Mouse (Mus musculus) CD4-positive, CD25-positive, alpha-beta regulatory T cell, adult 4 months (primary cell): ENCODE measurements around the gene Gjd3. TPM values are rescaled to one million over a fixed set of nuclear protein-coding genes. Genes with fewer than 3 reads are reported as not detected.
A peak's percentile ranks its signal among the peaks of the same experiment; 100 is the strongest.

Source experiments
- ATAC-seq: one replicate; pipeline ENCODE4 v1.8.0; 2017
- polyA plus RNA-seq, 2 experiments: library from polyadenylated mRNA; unstranded; fragments of 100-300 nt; shearing (Covaris generic); gene quantifications; one replicate each; pipeline ENCODE4 v1.2.1; 2017

Gjd3 gene
- polyA plus RNA-seq, 2 experiments from 2014 or later, result not detected

DNA sequence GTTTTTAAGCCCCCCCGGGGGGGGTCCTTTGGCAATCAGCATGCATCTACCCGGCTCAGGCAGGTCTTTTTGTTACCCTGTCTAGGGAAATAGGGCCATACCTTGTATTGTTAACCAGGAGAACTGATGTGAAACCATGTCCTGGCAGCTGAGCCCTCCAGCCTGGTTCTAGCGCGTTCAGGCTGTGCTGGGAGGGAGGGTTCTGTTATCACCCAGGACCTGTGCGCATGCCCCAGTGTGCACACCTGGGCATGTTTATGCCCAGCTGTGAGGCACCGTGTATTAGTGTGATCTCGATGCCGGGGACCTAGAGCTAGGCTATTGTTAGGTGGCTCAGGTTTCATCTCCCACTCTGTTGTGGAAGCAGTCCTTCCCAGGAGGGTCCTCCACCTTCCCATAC is 21.1 kb downstream of the Gjd3 start:
- no peak for ATAC-seq

DNA sequence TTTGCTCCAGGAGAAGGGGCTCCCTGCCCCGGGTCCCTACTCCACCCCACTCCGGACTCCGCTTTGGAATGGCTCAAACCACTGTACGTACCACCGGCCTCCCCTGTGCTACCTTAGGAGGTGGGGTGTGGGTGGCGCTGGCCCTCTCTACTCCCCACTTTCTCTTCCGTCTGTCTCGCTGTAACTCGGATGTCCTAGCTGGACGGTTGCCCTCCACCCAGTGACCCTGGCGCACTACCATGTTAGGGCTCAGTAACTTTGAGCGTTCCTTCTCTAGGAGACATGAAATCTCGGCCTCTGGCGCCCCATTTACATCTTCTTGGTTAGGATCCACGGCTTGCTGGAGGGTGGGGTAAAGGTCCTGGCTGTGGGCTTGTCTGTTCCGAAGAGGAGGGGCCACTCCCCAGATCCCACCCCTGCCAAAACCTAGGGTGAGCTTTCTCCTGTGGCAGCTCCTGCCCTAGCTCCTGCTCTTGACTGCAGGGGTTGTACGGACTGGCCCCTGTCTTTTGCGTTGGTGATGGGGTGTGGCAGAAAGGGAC is 21.7 kb downstream of the Gjd3 start:
- ATAC-seq, result no peak

DNA sequence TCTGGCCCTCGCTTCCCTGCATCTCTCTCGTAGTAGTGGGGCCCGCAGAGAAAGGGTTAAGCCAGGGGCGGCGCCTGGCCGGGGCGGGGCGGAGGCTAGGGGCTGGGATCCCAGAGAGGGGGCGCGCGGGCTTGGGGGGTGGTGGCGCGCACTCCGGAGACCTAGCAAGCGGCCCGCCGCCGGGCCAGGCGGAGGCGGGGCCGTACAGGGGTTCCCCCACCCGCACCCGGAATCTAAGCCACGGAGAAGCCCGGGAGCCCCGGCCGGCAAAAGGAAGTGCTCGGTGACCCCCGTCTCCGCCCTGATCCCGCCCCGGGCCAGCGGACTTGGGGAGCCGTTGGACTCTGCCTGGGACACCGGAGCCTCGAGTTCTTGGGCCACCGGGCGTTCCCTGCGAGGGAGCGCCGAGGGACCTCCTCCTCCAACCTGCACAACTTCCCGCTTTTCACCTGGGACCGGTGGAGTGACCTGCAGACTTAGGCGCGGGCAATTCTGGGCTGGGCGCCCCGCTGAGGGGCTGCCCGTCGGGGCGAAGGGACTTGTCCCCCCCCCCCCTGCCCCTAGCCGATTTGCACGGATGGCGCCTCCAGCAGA is 22.4 kb downstream of the Gjd3 start:
- peak; percentile 16 for ATAC-seq

DNA sequence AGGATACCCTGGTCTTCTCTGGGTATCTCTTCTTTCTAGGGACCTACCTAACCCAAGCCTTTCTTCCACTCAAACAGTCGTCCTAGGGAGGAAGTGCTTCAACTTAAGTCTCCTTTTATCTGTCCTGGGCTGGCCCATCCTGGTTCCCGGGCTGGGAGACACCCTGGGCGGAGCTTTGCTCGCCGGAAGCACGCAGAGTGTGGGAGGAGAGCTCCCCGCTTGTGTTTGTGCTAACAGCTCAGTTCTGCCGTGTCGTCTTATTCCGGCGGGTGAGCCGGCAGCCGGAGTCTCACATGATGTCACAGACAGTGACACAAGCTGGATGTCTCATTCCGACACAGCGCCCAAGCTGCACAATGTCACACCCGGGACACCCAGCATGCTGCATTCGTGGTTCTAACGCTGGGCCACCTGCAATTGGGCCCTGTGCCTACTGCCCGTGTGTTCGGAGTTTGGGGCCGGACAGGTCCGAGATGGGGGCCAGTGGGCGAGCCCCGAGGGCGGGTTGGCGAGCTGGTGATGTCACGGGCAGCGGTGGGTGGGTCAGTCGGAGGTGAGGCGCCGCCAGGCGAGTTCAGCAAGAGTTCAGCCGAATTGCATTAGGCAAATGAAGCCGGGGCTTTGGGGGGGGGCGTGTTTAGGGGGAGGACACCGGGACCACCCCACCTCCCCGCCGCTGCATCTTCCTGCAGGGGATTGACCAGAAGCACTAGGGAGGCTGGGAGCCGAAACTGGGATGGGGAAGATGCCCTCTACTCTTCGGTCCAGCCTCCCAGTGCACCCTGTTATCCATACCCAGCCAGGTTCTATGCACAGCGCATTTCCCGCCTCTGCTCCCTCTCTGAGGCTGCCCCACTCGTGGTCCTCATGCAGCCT is 23.1 kb downstream of the Gjd3 start:
- ATAC-seq, result peak; percentile 85

- no peak for ATAC-seq
Observed at GRCm38 (mm10) chr11:98956340-98956739, 26.5 kb downstream of the Gjd3 start.

- no peak for ATAC-seq
Observed at GRCm38 (mm10) chr11:98955707-98956235, 27.0 kb downstream of the Gjd3 start.

- no peak for ATAC-seq
Observed at GRCm38 (mm10) chr11:98954801-98955706, 27.8 kb downstream of the Gjd3 start.

DNA sequence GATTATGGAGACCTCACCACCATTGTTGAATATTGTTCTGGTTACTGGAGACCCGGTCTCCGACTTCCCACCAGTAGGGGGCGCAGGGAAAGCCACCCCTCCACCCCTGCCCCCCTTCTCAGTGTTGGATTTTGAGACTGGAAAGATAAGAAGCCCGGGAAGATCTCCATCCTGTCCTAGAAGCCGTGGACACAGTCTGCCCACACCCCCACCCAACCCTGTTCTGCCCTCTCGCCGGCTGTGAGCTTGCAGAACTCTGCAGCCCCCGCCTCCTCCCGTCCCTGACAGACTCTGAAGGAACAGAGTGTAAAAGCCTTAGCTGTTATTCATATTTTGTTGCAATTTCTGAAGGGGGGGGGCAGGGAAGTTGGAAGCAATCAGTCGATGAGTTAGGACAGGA is 28.4 kb downstream of the Gjd3 start:
- ATAC-seq, result no peak

DNA sequence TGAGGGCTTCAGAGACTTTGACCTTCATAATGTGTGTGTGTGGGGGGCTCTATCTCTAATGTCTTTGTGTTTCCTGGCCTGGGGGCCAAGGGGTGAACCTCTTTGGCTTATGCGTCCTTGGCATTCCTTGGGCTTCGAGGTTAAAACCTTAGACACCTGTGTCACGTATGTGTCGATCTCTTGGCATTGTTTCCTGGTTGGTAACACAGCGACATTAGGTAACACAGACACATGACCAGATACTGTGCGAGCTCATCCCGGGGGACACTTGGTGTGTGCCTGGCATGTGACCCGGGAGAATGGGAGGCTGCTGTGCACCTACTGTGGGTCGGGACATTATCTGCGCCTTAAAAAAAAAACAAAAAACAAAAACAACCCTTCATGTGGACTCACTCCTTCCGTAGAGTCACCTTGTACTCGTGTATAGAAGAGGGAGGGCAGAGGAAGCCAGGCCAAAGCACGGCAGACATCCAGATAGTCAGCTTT is 28.9 kb downstream of the Gjd3 start:
- ATAC-seq, result no peak

GRCm38 (mm10) chr11:98953361-98953760 is 29.5 kb downstream of the Gjd3 start:
- ATAC-seq, result no peak

DNA sequence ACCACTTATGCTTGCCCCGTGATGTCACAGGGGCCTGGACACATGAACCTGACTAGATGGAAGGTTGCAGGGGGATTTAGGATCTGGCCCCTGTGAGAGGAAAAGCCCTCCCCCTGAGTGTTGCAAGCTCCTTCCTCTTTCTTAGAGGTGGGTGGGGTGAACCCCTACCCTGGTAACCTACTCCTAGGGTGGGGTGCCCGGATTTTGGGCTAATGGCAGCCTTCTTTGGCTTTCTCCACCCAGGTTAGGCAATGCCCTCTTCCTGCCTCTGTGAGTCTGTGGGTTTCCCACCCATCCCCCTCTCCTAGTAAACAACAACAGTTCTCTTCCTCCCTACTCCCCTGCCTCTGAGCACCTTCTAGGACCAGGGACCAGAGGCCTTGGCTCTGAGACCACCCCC is 30.1 kb downstream of the Gjd3 start:
- peak; percentile 41 for ATAC-seq

GRCm38 (mm10) chr11:98952111-98952510 is 30.7 kb downstream of the Gjd3 start:
- ATAC-seq, result no peak

- no peak for ATAC-seq
Observed at GRCm38 (mm10) chr11:98951026-98951906, 31.6 kb downstream of the Gjd3 start.

GRCm38 (mm10) chr11:98950484-98950883 is 32.3 kb downstream of the Gjd3 start:
- no peak for ATAC-seq

GRCm38 (mm10) chr11:98949958-98950460 is 32.8 kb downstream of the Gjd3 start:
- ATAC-seq, result no peak

- no peak for ATAC-seq
Observed at GRCm38 (mm10) chr11:98949242-98949957, 33.4 kb downstream of the Gjd3 start.

DNA sequence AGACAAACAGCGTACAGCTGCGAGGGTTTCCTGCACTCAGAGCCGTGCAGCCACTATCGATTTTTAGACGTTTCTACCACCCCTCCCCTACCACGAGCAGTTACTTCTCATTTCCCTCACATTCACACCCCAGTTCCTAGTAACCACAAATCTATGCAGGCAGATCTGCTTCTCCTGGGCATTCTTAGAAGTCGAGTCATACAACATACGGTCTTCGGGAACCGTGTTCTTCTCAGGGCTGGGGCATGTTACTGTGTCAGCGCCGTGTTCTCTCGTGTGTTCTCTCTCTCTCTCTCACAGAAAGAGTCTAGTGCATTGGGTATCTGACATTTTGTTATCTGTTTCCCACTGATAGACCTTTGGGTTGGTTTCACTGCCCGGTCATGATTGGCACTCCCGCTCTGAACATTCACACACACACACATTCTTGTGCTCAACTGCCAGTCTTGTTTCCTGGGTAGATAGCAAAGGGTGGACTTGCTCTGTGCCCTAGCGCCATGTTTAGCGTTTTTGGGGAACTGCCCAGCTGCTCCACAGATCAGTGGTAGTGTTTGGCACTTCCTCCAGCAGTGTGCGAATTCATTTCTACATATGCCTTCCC is 34.7 kb downstream of the Gjd3 start:
- ATAC-seq, result peak; percentile 15

- no peak for ATAC-seq
Observed at GRCm38 (mm10) chr11:98945605-98945977, 37.2 kb downstream of the Gjd3 start.

DNA sequence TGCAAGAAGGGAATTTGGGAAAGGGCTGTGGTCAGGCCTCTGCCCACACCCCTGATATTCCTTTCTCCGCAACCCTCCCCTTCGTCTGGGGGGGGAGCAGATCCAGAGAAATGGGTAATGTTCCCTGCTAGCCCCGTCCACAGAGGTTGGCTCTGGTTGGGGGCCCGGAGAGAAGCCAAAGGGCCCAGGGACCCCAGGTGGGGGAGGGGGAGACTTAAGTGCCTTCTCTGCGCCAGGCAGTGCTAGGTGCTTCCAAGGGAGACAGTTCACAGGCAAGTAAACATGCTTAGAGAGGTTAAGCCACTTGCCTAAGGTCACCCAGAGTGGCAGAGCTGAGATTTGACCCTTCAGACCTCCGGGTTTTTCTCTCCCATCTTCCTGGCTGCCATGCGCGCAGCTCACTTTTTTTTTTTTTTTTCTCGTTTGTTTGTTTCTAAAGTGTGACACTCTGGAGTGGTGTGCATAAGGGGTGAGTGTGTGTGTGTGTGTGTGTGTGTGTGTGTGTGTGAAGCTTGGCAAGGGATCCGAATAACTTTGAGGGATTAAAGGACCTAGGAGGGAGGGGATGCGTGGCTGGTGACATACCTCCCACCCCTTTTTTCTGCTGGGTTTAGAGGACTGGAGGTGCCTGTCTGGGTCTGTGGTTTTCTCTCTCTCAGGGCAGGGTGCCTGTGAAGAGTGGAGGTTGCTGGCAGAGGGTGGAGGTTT is 37.8 kb downstream of the Gjd3 start:
- ATAC-seq, result peak; percentile 28
